Mouse (Mus musculus) liver, embryonic 11.5 days (tissue): Measurements from ENCODE around the gene Unkl. TPM values are rescaled to one million over a fixed set of nuclear protein-coding genes. Genes with fewer than 3 reads are reported as not detected.

Experiments
- ATAC-seq: fragments of 200-750 bp; cut with Nextera tagmentation; replicated peaks from 2 replicates; pipeline ENCODE4 v1.8.0; 2017; ENCODE audit warnings: moderate number of reproducible peaks, mild to moderate bottlenecking, moderate TSS enrichment, moderate library complexity; ENCODE audit not compliant: low FRiP score
- DNase-seq: peaks from one replicate; pipeline ENCODE4 v3.0.0-alpha.2; 2017; ENCODE audit warnings: low spot score
- H3K27ac ChIP-seq: fragments of 300-500 bp; sonication (generic); 2 replicates; pipeline ENCODE4 v1.5.1; 2014; ENCODE audit warnings: mild to moderate bottlenecking, low read depth, low read length, control low read depth
- H3K27me3 ChIP-seq: fragments of 300-500 bp; sonication (generic); replicated peaks from 2 replicates; pipeline ENCODE4 v1.6.1; 2014; ENCODE audit warnings: low read length, mixed read lengths; ENCODE audit not compliant: control insufficient read depth, insufficient read depth
- H3K36me3 ChIP-seq: fragments of 300-500 bp; sonication (generic); 2 replicates; pipeline ENCODE4 v1.6.1; 2014; ENCODE audit warnings: mild to moderate bottlenecking, low read length, moderate library complexity, mixed read lengths; ENCODE audit not compliant: control insufficient read depth, insufficient read depth
- H3K4me1 ChIP-seq: fragments of 300-500 bp; sonication (generic); replicated peaks from 2 replicates; pipeline ENCODE4 v1.6.1; 2014; ENCODE audit warnings: low read length, mixed read lengths; ENCODE audit not compliant: control insufficient read depth, insufficient read depth
- H3K4me2 ChIP-seq: fragments of 300-500 bp; sonication (generic); 2 replicates; pipeline ENCODE4 v1.6.1; 2014; ENCODE audit warnings: mild to moderate bottlenecking, control low read depth, moderate library complexity
- H3K4me3 ChIP-seq: fragments of 300-500 bp; sonication (generic); 2 replicates; pipeline ENCODE4 v1.5.1; 2014; ENCODE audit warnings: low read depth, low read length, control low read depth
- H3K9ac ChIP-seq: fragments of 300-500 bp; sonication (generic); 2 replicates; pipeline ENCODE4 v1.6.1; 2014; ENCODE audit warnings: low read depth, low read length, control low read depth
- H3K9me3 ChIP-seq: fragments of 300-500 bp; sonication (generic); 2 replicates; pipeline ENCODE4 v1.6.1; 2016; ENCODE audit warnings: low read length, inconsistent platforms, mixed read lengths; ENCODE audit not compliant: control insufficient read depth
- WGBS: fragments of 180-500 bp; shearing (Covaris S2); extraction: QIAGEN DNeasy Blood & Tissue Kit; methylation state at CpG from one replicate; pipeline ENCODE4 v1.1.7; 2014; 5-methylcytosine and 5-hydroxymethylcytosine counted together
- polyA plus RNA-seq: library from polyadenylated mRNA; unstranded; fragments of >200 nt; fragmentation: Nextera tagmentation; extraction: Ambion mirVana; gene quantifications from 2 replicates; pipeline ENCODE4 v1.2.1, GENCODE M21; 2014

Gene Unkl
- polyA plus RNA-seq, 1 experiment from 2014 or later, result 11.7 TPM

- H3K4me3 ChIP-seq, result no peak overlapping the region
- no peak for ATAC-seq
- no peaks in the 10 kb centered on the region; the same call in 1 of the 2 replicates for H3K27me3 ChIP-seq
- peaks cover 7% of the 10 kb centered on the region; the same call in 1 of the 2 replicates for H3K4me1 ChIP-seq
- no peaks in the 10 kb centered on the region for H3K36me3 ChIP-seq
- no peak for DNase-seq
- H3K9ac ChIP-seq, result no peak overlapping the region
- WGBS, result 90% methylated on average over 3 of the region's 3 CpGs
- no peaks in the 10 kb centered on the region for H3K9me3 ChIP-seq
- no peak overlapping the region for H3K4me2 ChIP-seq
- no peak overlapping the region for H3K27ac ChIP-seq
Observed at GRCm38 (mm10) chr17:25172558-25172957, 15.6 kb upstream of the Unkl start.

- H3K4me2 ChIP-seq, result peak within 1 kb of the TSS; percentile 9; the same call in 1 of the 2 replicates
Observed at GRCm38 (mm10) chr17:25175411-25175810, 12.8 kb upstream of the Unkl start, which contains the start of gene Gm38655. Gene Gm38655 (minus strand): TSS chr17:25175471.

GRCm38 (mm10) chr17:25183232-25183631 lies 5.0 kb upstream of the Unkl start:
- no peak for ATAC-seq
- Histone ChIP-seq H3K36me3 (no peaks in the 10 kb centered on the region), H3K27ac (no peak overlapping the region), H3K4me3 (peak overlapping the region; percentile 99), H3K4me2 (peak overlapping the region; percentile 76), H3K27me3 (0 out of 2 replicates have a peak, but pooled peaks cover 3% of the 10 kb centered on the region), H3K4me1 (peaks cover 17% of the 10 kb centered on the region), H3K9me3 (no peaks in the 10 kb centered on the region), H3K9ac (no peak overlapping the region)
- no peak for DNase-seq

More at GRCm38 (mm10) chr17:25175411-25175810, 12.8 kb upstream of the Unkl start, which contains the start of gene Gm38655:
- no peak for DNase-seq
- Histone ChIP-seq H3K27ac (no peak within 1 kb of the TSS), H3K36me3 (no peaks in the 10 kb centered on the region), H3K4me3 (no peak within 1 kb of the TSS), H3K4me1 (peaks cover 7% of the 10 kb centered on the region; the same call in 1 of the 2 replicates), H3K9ac (no peak within 1 kb of the TSS), H3K27me3 (peaks cover 5% of the 10 kb centered on the region; the same call in 1 of the 2 replicates), H3K9me3 (no peaks in the 10 kb centered on the region)
- 56% methylated on average over 9 of the region's 9 CpGs for WGBS
- ATAC-seq, result no peak

- Histone ChIP-seq H3K4me2 (peak within 1 kb of the TSS; percentile 76), H3K4me3 (peak within 1 kb of the TSS; percentile 99), H3K36me3 (no peaks in the 10 kb centered on the region), H3K9ac (peak within 1 kb of the TSS; percentile 93), H3K27me3 (no peaks in the 10 kb centered on the region), H3K9me3 (no peaks in the 10 kb centered on the region), H3K4me1 (peaks cover 18% of the 10 kb centered on the region), H3K27ac (peak within 1 kb of the TSS; percentile 82)
- ATAC-seq (peak; percentile 81), DNase-seq (peak; percentile 99)
- under 1% methylated on average over 50 of the region's 50 CpGs for WGBS
Observed at GRCm38 (mm10) chr17:25184129-25184691, 4.0 kb upstream of the Unkl start, which contains the start of gene BC003965. Gene BC003965 (plus strand): TSS chr17:25184554.

GRCm38 (mm10) chr17:25184961-25185360 lies 3.2 kb upstream of the Unkl start:
- Histone ChIP-seq H3K4me1 (peaks cover 23% of the 10 kb centered on the region), H3K27ac (peak overlapping the region; percentile 82), H3K27me3 (no peaks in the 10 kb centered on the region), H3K4me3 (peak overlapping the region; percentile 99), H3K9ac (peak overlapping the region; percentile 93), H3K9me3 (no peaks in the 10 kb centered on the region), H3K4me2 (peak overlapping the region; percentile 76), H3K36me3 (no peaks in the 10 kb centered on the region)
- DNase-seq, result no peak
- 5% methylated on average over 17 of the region's 17 CpGs for WGBS
- peak; percentile 22 for ATAC-seq

- DNase-seq (no peak), ATAC-seq (no peak)
- Histone ChIP-seq H3K36me3 (peaks cover 2% of the 10 kb centered on the region; the same call in 1 of the 2 replicates), H3K27ac (peak overlapping the region; percentile 73), H3K4me3 (peak overlapping the region; percentile 82), H3K9me3 (no peaks in the 10 kb centered on the region), H3K4me1 (peaks cover 27% of the 10 kb centered on the region), H3K27me3 (no peaks in the 10 kb centered on the region), H3K4me2 (peak overlapping the region; percentile 86), H3K9ac (peak overlapping the region; percentile 85)
- 6% methylated on average over 11 of the region's 11 CpGs for WGBS
Observed at GRCm38 (mm10) chr17:25187784-25188149, 430 bp upstream of the Unkl start.

GRCm38 (mm10) chr17:25189091-25189490 lies 894 bp downstream of the Unkl start:
- Histone ChIP-seq H3K9ac (peak overlapping the region; percentile 85), H3K27me3 (no peaks in the 10 kb centered on the region), H3K4me2 (peak overlapping the region; percentile 86), H3K4me1 (peaks cover 23% of the 10 kb centered on the region), H3K36me3 (peaks cover 2% of the 10 kb centered on the region; the same call in 1 of the 2 replicates), H3K4me3 (peak overlapping the region; percentile 82), H3K9me3 (no peaks in the 10 kb centered on the region), H3K27ac (peak overlapping the region; percentile 73; the same call in 1 of the 2 replicates)
- ATAC-seq, result no peak; the same call in 1 of the 2 replicates
- no peak for DNase-seq
- WGBS, result 4% methylated on average over 16 of the region's 16 CpGs

GRCm38 (mm10) chr17:25202401-25202800 lies 14.2 kb downstream of the Unkl start:
- no peaks in the 10 kb centered on the region for H3K4me1 ChIP-seq
- WGBS, result 84% methylated on average over 4 of the region's 4 CpGs
- no peak for DNase-seq
- H3K4me3 ChIP-seq, result no peak overlapping the region
- no peaks in the 10 kb centered on the region for H3K9me3 ChIP-seq
- no peak overlapping the region for H3K4me2 ChIP-seq
- no peak overlapping the region for H3K9ac ChIP-seq
- no peaks in the 10 kb centered on the region for H3K27me3 ChIP-seq
- H3K27ac ChIP-seq, result no peak overlapping the region
- ATAC-seq, result no peak
- peaks cover 43% of the 10 kb centered on the region for H3K36me3 ChIP-seq

- Histone ChIP-seq H3K4me2 (no peak overlapping the region), H3K27ac (no peak overlapping the region), H3K9ac (no peak overlapping the region), H3K27me3 (no peaks in the 10 kb centered on the region), H3K36me3 (peaks cover 37% of the 10 kb centered on the region), H3K9me3 (no peaks in the 10 kb centered on the region), H3K4me3 (no peak overlapping the region), H3K4me1 (no peaks in the 10 kb centered on the region)
- WGBS, result 95% methylated on average over 4 of the region's 4 CpGs
- ATAC-seq (no peak), DNase-seq (no peak)
Observed at GRCm38 (mm10) chr17:25210006-25210405, 21.8 kb downstream of the Unkl start.
